Mouse (Mus musculus) right cerebral cortex, postnatal 25 days (tissue): ENCODE data around the gene Scp2d1.
"Not testable (repeated sequence)": the region's sequence is repeated elsewhere in the genome, so short reads cannot be mapped to it uniquely, and the experiment has no call there.

Experiments used
- DNase-seq: peaks from one replicate; pipeline ENCODE4 v3.0.0; 2022

The Scp2d1 gene

GRCm38 (mm10) chr2:144823356-144823755 is at the start of gene Scp2d1:
Gene Scp2d1 (plus strand): TSS chr2:144823656.
- DNase-seq: not testable (repeated sequence)

GRCm38 (mm10) chr2:144774636-144775160 is 48.8 kb upstream of the Scp2d1 start:
- no peak for DNase-seq

GRCm38 (mm10) chr2:144775626-144776025 is 47.8 kb upstream of the Scp2d1 start:
- DNase-seq: no peak

- no peak for DNase-seq
Observed at GRCm38 (mm10) chr2:144779263-144779662, 44.2 kb upstream of the Scp2d1 start.

GRCm38 (mm10) chr2:144780731-144781130 is 42.7 kb upstream of the Scp2d1 start:
- DNase-seq: no peak

- no peak for DNase-seq
Observed at GRCm38 (mm10) chr2:144781871-144782270, 41.6 kb upstream of the Scp2d1 start.

- no peak for DNase-seq
Observed at GRCm38 (mm10) chr2:144782481-144782880, 41.0 kb upstream of the Scp2d1 start.

- DNase-seq: no peak
Observed at GRCm38 (mm10) chr2:144783190-144783589, 40.3 kb upstream of the Scp2d1 start.

- no peak for DNase-seq
Observed at GRCm38 (mm10) chr2:144783831-144784230, 39.6 kb upstream of the Scp2d1 start.

GRCm38 (mm10) chr2:144791671-144792294 is 31.7 kb upstream of the Scp2d1 start:
- DNase-seq: no peak

- DNase-seq: no peak
Observed at GRCm38 (mm10) chr2:144797515-144797914, 25.9 kb upstream of the Scp2d1 start.

GRCm38 (mm10) chr2:144807766-144808754 is 15.4 kb upstream of the Scp2d1 start:
- no peak for DNase-seq

GRCm38 (mm10) chr2:144828457-144828985 is 5.1 kb downstream of the Scp2d1 start:
- no peak for DNase-seq

- no peak for DNase-seq
Observed at GRCm38 (mm10) chr2:144836667-144837311, 13.3 kb downstream of the Scp2d1 start.

GRCm38 (mm10) chr2:144837312-144837679 is 13.8 kb downstream of the Scp2d1 start:
- DNase-seq: no peak

GRCm38 (mm10) chr2:144868827-144869226 is 45.4 kb downstream of the Scp2d1 start:
- DNase-seq: no peak
